Mouse (Mus musculus) spleen, postnatal 10 days (tissue): ENCODE measurements around the gene Mei1.

ENCODE experiments used
- DNase-seq, 2 experiments: peaks; one replicate each; pipeline ENCODE4 v3.0.0; 2021 to 2022; ENCODE audit warnings: low spot score in 2 of 2

The Mei1 gene

DNA sequence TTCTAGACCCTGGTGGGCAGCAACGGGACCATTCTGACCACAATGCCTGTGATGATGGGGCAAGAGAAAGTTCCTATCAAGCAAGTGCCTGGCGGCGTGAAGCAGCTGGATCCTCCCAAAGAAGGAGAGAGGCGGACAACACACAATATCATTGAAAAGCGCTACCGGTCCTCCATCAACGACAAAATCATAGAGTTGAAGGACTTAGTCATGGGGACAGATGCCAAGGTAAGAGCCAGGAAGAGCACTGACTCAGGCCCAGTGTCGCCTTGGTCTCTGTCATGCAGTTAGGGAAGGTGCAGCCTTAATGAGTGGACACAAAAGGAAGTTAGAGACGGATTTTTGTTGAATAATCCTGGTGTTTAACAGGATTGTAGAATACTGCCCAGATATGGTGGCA is 105.3 kb downstream of the Mei1 start:
- DNase-seq, result no peak
